Mouse (Mus musculus): ENCODE results near the gene Olfr1369-ps1. TPM values are rescaled to one million over a fixed set of nuclear protein-coding genes. Genes with fewer than 3 reads are reported as not detected.
A peak's percentile ranks its signal among the peaks of the same experiment; 100 is the strongest.
"Not testable (repeated sequence)": the region's sequence is repeated elsewhere in the genome, so short reads cannot be mapped to it uniquely, and the experiment has no call there.

Olfr1369-ps1 gene
- total RNA-seq (2022) = not detected

GRCm38 (mm10) chr13:21111183-21111582 lies at the start of gene Olfr1369-ps1:
Gene Olfr1369-ps1, plus strand, starts transcription at chr13:21111483.
- not testable (repeated sequence) for DNase-seq

GRCm38 (mm10) chr13:21066021-21066420 lies 45.3 kb upstream of the Olfr1369-ps1 start:
- no peak for DNase-seq

GRCm38 (mm10) chr13:21074847-21075246 lies 36.4 kb upstream of the Olfr1369-ps1 start, which contains the start of gene Olfr1370:
Gene Olfr1370, minus strand, starts transcription at chr13:21074947.
- no peak for DNase-seq

GRCm38 (mm10) chr13:21082686-21083085 lies 28.6 kb upstream of the Olfr1369-ps1 start:
- DNase-seq = no peak

GRCm38 (mm10) chr13:21109759-21110158 lies 1.5 kb upstream of the Olfr1369-ps1 start:
- DNase-seq = no peak

- DNase-seq = no peak
These were observed 842 bp upstream of the Olfr1369-ps1 start for GRCm38 (mm10) chr13:21110441-21110840.

GRCm38 (mm10) chr13:21114121-21114520 lies 2.8 kb downstream of the Olfr1369-ps1 start:
- DNase-seq = no peak

GRCm38 (mm10) chr13:21129339-21129738 lies 18.1 kb downstream of the Olfr1369-ps1 start, which contains the start of gene Olfr263:
Gene Olfr263, plus strand, starts transcription at chr13:21129639.
- DNase-seq = not testable (repeated sequence)

GRCm38 (mm10) chr13:21142421-21142820 lies 31.1 kb downstream of the Olfr1369-ps1 start:
- DNase-seq = no peak

- DNase-seq = no peak
These were observed 34.5 kb downstream of the Olfr1369-ps1 start, which contains the start of gene Olfr1368 for GRCm38 (mm10) chr13:21145767-21146166. Gene Olfr1368, minus strand, starts transcription at chr13:21145867.

GRCm38 (mm10) chr13:21155888-21156287 lies 44.6 kb downstream of the Olfr1369-ps1 start:
- no peak for DNase-seq

- no peak for DNase-seq
These were observed 46.8 kb downstream of the Olfr1369-ps1 start for GRCm38 (mm10) chr13:21158071-21158470.

GRCm38 (mm10) chr13:21158785-21159474 lies 47.6 kb downstream of the Olfr1369-ps1 start:
- DNase-seq = peak; percentile 79

- DNase-seq = no peak
These were observed 48.2 kb downstream of the Olfr1369-ps1 start for GRCm38 (mm10) chr13:21159475-21159819.

GRCm38 (mm10) chr13:21160041-21160511 lies 48.8 kb downstream of the Olfr1369-ps1 start:
- no peak for DNase-seq

- DNase-seq = peak; percentile 87
These were observed 49.6 kb downstream of the Olfr1369-ps1 start for GRCm38 (mm10) chr13:21160657-21161590.

- no peak for DNase-seq
These were observed 50.3 kb downstream of the Olfr1369-ps1 start for GRCm38 (mm10) chr13:21161591-21161990.

GRCm38 (mm10) chr13:21162591-21162990 lies 51.3 kb downstream of the Olfr1369-ps1 start:
- no peak for DNase-seq

- peak; percentile 67 for DNase-seq
These were observed 55.9 kb downstream of the Olfr1369-ps1 start for GRCm38 (mm10) chr13:21166936-21167909.

GRCm38 (mm10) chr13:21167910-21168300 lies 56.6 kb downstream of the Olfr1369-ps1 start:
- DNase-seq = no peak

GRCm38 (mm10) chr13:21168371-21169011 lies 57.2 kb downstream of the Olfr1369-ps1 start:
- no peak for DNase-seq

All from adrenal gland, adult 8-10 months (tissue).